In genomic region chr12:32074271-32074670, GRCm38 (mm10) we compare ENCODE assay signal across 19 mouse cellular contexts. TPM values are rescaled to one million over a fixed set of nuclear protein-coding genes. Genes with fewer than 3 reads are reported as not detected.
DNase-seq lines count a peak whose midpoint lies in the region; ATAC-seq lines count a peak whose summit lies in the region.
"Had no signal": no experiment of that assay in that cellular context is flagged by ENCODE, and none has a peak within 500 bp of the region (broad histone marks: within the 10 kb centered on the region; RNA-seq: fewer than 3 reads in every experiment).

No protein-coding gene starts in this region.

- WGBS in hindbrain, embryonic 10.5 days = 63% methylated on average over 6 of the region's 6 CpGs
- 27% methylated on average over 6 of the region's 6 CpGs for WGBS in hindbrain, embryonic 14.5 days
- WGBS in midbrain, embryonic 14.5 days = 22% methylated on average over 6 of the region's 6 CpGs
- WGBS in midbrain, embryonic 13.5 days = 29% methylated on average over 6 of the region's 6 CpGs
- 29% methylated on average over 6 of the region's 6 CpGs for WGBS in midbrain, embryonic 15.5 days

- no peak for ATAC-seq in hindbrain, embryonic 14.5 days (ENCODE audit: low FRiP score)
- ATAC-seq in midbrain, embryonic 14.5 days (ENCODE audit: low FRiP score, low TSS enrichment) = no peak; the same call in 1 of the 2 replicates
- ATAC-seq in midbrain, embryonic 13.5 days = no peak
- peak; percentile 62; the same call in 1 of the 2 replicates for ATAC-seq in midbrain, embryonic 15.5 days (replicated peaks)
- ATAC-seq: intestine, embryonic 15.5 days had no signal

- H3K9ac ChIP-seq in hindbrain, embryonic 14.5 days = no peak overlapping the region
- H3K9ac ChIP-seq in midbrain, embryonic 14.5 days (replicated peaks; ENCODE audit: low read length) = no peak overlapping the region
- no peak overlapping the region for H3K9ac ChIP-seq in midbrain, embryonic 13.5 days (replicated peaks)
- H3K9ac ChIP-seq in midbrain, embryonic 15.5 days = no peak overlapping the region
- H3K9ac ChIP-seq: embryonic facial prominence, embryonic 15.5 days; heart, embryonic 12.5 days; hindbrain, embryonic 13.5 days; intestine, embryonic 15.5 days had no signal

- peaks cover 16% of the 10 kb centered on the region for H3K4me1 ChIP-seq in hindbrain, embryonic 10.5 days (replicated peaks)
- H3K4me1 ChIP-seq in hindbrain, embryonic 14.5 days (replicated peaks; ENCODE audit: control insufficient read depth, insufficient read depth, low read length) = no peaks in the 10 kb centered on the region
- peaks cover 7% of the 10 kb centered on the region; the same call in 1 of the 2 replicates for H3K4me1 ChIP-seq in midbrain, embryonic 14.5 days (ENCODE audit: control insufficient read depth, insufficient read depth, low read length)
- H3K4me1 ChIP-seq in midbrain, embryonic 13.5 days (replicated peaks) = peaks cover 12% of the 10 kb centered on the region; the same call in 1 of the 2 replicates
- H3K4me1 ChIP-seq in midbrain, embryonic 15.5 days = 0 out of 2 replicates have a peak, but pooled peaks cover 8% of the 10 kb centered on the region
- H3K4me1 ChIP-seq: embryonic facial prominence, embryonic 15.5 days; intestine, embryonic 15.5 days had no signal

- no peak overlapping the region for H3K4me2 ChIP-seq in hindbrain, embryonic 14.5 days (replicated peaks)
- no peak overlapping the region for H3K4me2 ChIP-seq in midbrain, embryonic 14.5 days (ENCODE audit: low read length)
- no peak overlapping the region for H3K4me2 ChIP-seq in midbrain, embryonic 13.5 days (replicated peaks)
- H3K4me2 ChIP-seq in midbrain, embryonic 15.5 days = no peak overlapping the region
- H3K4me2 ChIP-seq: embryonic facial prominence, embryonic 15.5 days; heart, embryonic 12.5 days; hindbrain, embryonic 13.5 days; intestine, embryonic 15.5 days had no signal

- H3K27ac ChIP-seq in hindbrain, embryonic 10.5 days = peak overlapping the region; percentile 23; the same call in 1 of the 2 replicates
- H3K27ac ChIP-seq in hindbrain, embryonic 14.5 days = no peak overlapping the region
- no peak overlapping the region for H3K27ac ChIP-seq in midbrain, embryonic 14.5 days (replicated peaks; ENCODE audit: low read depth, low read length)
- no peak overlapping the region for H3K27ac ChIP-seq in midbrain, embryonic 13.5 days
- H3K27ac ChIP-seq in midbrain, embryonic 15.5 days = no peak overlapping the region
- H3K27ac ChIP-seq: embryonic facial prominence, embryonic 15.5 days; gastrocnemius, adult 2 months; hindbrain, embryonic 13.5 days; intestine, embryonic 15.5 days had no signal

- no peaks in the 10 kb centered on the region for H3K36me3 ChIP-seq in hindbrain, embryonic 10.5 days
- no peaks in the 10 kb centered on the region for H3K36me3 ChIP-seq in hindbrain, embryonic 14.5 days (replicated peaks; ENCODE audit: control insufficient read depth, insufficient read depth)
- no peaks in the 10 kb centered on the region for H3K36me3 ChIP-seq in midbrain, embryonic 14.5 days (ENCODE audit: control insufficient read depth, insufficient read depth, low read length)
- H3K36me3 ChIP-seq in midbrain, embryonic 13.5 days = no peaks in the 10 kb centered on the region
- H3K36me3 ChIP-seq in midbrain, embryonic 15.5 days (replicated peaks) = no peaks in the 10 kb centered on the region
- H3K36me3 ChIP-seq: embryonic facial prominence, embryonic 15.5 days; heart, embryonic 12.5 days; hindbrain, embryonic 13.5 days; intestine, embryonic 15.5 days had no signal

- no peaks in the 10 kb centered on the region for H3K27me3 ChIP-seq in hindbrain, embryonic 10.5 days (ENCODE audit: insufficient read depth, poor library complexity, severe bottlenecking)
- no peaks in the 10 kb centered on the region for H3K27me3 ChIP-seq in hindbrain, embryonic 14.5 days (ENCODE audit: control insufficient read depth, insufficient read depth, low read length)
- no peaks in the 10 kb centered on the region for H3K27me3 ChIP-seq in midbrain, embryonic 14.5 days (ENCODE audit: control insufficient read depth, insufficient read depth, low read length)
- H3K27me3 ChIP-seq in midbrain, embryonic 13.5 days = no peaks in the 10 kb centered on the region
- no peaks in the 10 kb centered on the region for H3K27me3 ChIP-seq in midbrain, embryonic 15.5 days (replicated peaks)
- H3K27me3 ChIP-seq: embryonic facial prominence, embryonic 15.5 days; heart, embryonic 12.5 days; hindbrain, embryonic 13.5 days; intestine, embryonic 15.5 days had no signal

- H3K9me3 ChIP-seq in hindbrain, embryonic 10.5 days = peaks cover 3% of the 10 kb centered on the region; the same call in 1 of the 2 replicates
- no peaks in the 10 kb centered on the region; the same call in 1 of the 2 replicates for H3K9me3 ChIP-seq in hindbrain, embryonic 14.5 days (ENCODE audit: control insufficient read depth, low read length)
- H3K9me3 ChIP-seq in midbrain, embryonic 14.5 days (ENCODE audit: control insufficient read depth, low read length) = 0 out of 2 replicates have a peak, but pooled peaks cover 2% of the 10 kb centered on the region
- H3K9me3 ChIP-seq in midbrain, embryonic 13.5 days = no peaks in the 10 kb centered on the region
- H3K9me3 ChIP-seq in midbrain, embryonic 15.5 days = no peaks in the 10 kb centered on the region
- H3K9me3 ChIP-seq: embryonic facial prominence, embryonic 15.5 days; hindbrain, embryonic 13.5 days; intestine, embryonic 15.5 days had no signal

- no peak for DNase-seq in hindbrain, embryonic 10.5 days (ENCODE audit: low spot score)
- DNase-seq in hindbrain, embryonic 14.5 days (ENCODE audit: low spot score) = no peak
- DNase-seq in midbrain, embryonic 14.5 days = peak; percentile 59
- DNase-seq in right cerebral cortex, postnatal 4 days = no peak
- DNase-seq: adrenal gland, adult 8-10 months; adrenal gland, postnatal 36 days; cerebellum, adult 11 months; cerebellum, adult 8-10 months; cerebellum, postnatal 14 days; embryo, embryonic 11 days; gastrocnemius, adult 2 months; gastrocnemius, postnatal 25 days had no signal

- H3K4me3 ChIP-seq in hindbrain, embryonic 10.5 days = no peak overlapping the region
- no peak overlapping the region for H3K4me3 ChIP-seq in hindbrain, embryonic 14.5 days (replicated peaks; ENCODE audit: low read length)
- H3K4me3 ChIP-seq in midbrain, embryonic 14.5 days (replicated peaks; ENCODE audit: low read depth, low read length) = no peak overlapping the region
- H3K4me3 ChIP-seq in midbrain, embryonic 13.5 days (replicated peaks) = no peak overlapping the region
- H3K4me3 ChIP-seq in midbrain, embryonic 15.5 days = no peak overlapping the region
- H3K4me3 ChIP-seq: embryonic facial prominence, embryonic 15.5 days; erythroblast, embryonic 14.5 days; gastrocnemius, adult 2 months; heart, embryonic 12.5 days; hindbrain, embryonic 13.5 days; intestine, embryonic 15.5 days had no signal

RNA-seq across cellular contexts. Expression of gene Prkar2b, which starts 13.2 kb away (rescaled TPM):
- 32.9 and 40.4 TPM in 2 replicates for polyA plus RNA-seq in hindbrain, embryonic 10.5 days (2016; fragmentation: Nextera tagmentation; extraction: Ambion mirVana)
- polyA plus RNA-seq in hindbrain, embryonic 14.5 days (2014; fragmentation: Nextera tagmentation; extraction: Ambion mirVana) = 169 and 207 TPM in 2 replicates
- 151 and 188 TPM in 2 replicates for polyA plus RNA-seq in midbrain, embryonic 14.5 days (2014; fragmentation: Nextera tagmentation; extraction: Ambion mirVana)
- polyA plus RNA-seq in midbrain, embryonic 13.5 days (2015; fragmentation: Nextera tagmentation; extraction: Ambion mirVana) = 103 and 105 TPM in 2 replicates
- 146 and 148 TPM in 2 replicates for polyA plus RNA-seq in midbrain, embryonic 15.5 days (2015; fragmentation: Nextera tagmentation; extraction: Ambion mirVana)
